Mouse (Mus musculus) spleen, adult 12 weeks (tissue): ENCODE results near the gene Trhr2.
"Not testable (repeated sequence)": the region's sequence is repeated elsewhere in the genome, so short reads cannot be mapped to it uniquely, and the experiment has no call there.

ENCODE experiments used
- DNase-seq: peaks from one replicate; pipeline ENCODE4 v3.0.0; 2022; ENCODE audit warnings: low spot score

Gene Trhr2

GRCm38 (mm10) chr8:122330446-122331133 is 30.0 kb downstream of the Trhr2 start:
- no peak for DNase-seq

- DNase-seq = no peak
Measured at GRCm38 (mm10) chr8:122329553-122330239, 30.9 kb downstream of the Trhr2 start.

GRCm38 (mm10) chr8:122329072-122329471 is 31.5 kb downstream of the Trhr2 start:
- no peak for DNase-seq

GRCm38 (mm10) chr8:122326114-122326542 is 34.4 kb downstream of the Trhr2 start:
- no peak for DNase-seq

GRCm38 (mm10) chr8:122325196-122325595 is 35.4 kb downstream of the Trhr2 start:
- DNase-seq = no peak

GRCm38 (mm10) chr8:122323951-122324402 is 36.6 kb downstream of the Trhr2 start:
- DNase-seq = not testable (repeated sequence)

GRCm38 (mm10) chr8:122322792-122323191 is 37.8 kb downstream of the Trhr2 start:
- DNase-seq = no peak

- no peak for DNase-seq
Measured at GRCm38 (mm10) chr8:122322126-122322525, 38.4 kb downstream of the Trhr2 start.

- DNase-seq = peak; percentile 86
Measured at GRCm38 (mm10) chr8:122321455-122321921, 39.1 kb downstream of the Trhr2 start.

GRCm38 (mm10) chr8:122320541-122320940 is 40.0 kb downstream of the Trhr2 start:
- no peak for DNase-seq

GRCm38 (mm10) chr8:122319708-122320075 is 40.9 kb downstream of the Trhr2 start:
- no peak for DNase-seq

GRCm38 (mm10) chr8:122319045-122319707 is 41.4 kb downstream of the Trhr2 start:
- DNase-seq = no peak

GRCm38 (mm10) chr8:122317918-122318475 is 42.5 kb downstream of the Trhr2 start:
- no peak for DNase-seq

GRCm38 (mm10) chr8:122316402-122316801 is 44.1 kb downstream of the Trhr2 start:
- no peak for DNase-seq

- no peak for DNase-seq
Measured at GRCm38 (mm10) chr8:122314899-122315496, 45.5 kb downstream of the Trhr2 start.

- DNase-seq = peak; percentile 58
Measured at GRCm38 (mm10) chr8:122313310-122313709, 47.2 kb downstream of the Trhr2 start.

- DNase-seq = no peak
Measured at GRCm38 (mm10) chr8:122312553-122312952, 48.0 kb downstream of the Trhr2 start.

GRCm38 (mm10) chr8:122311115-122311514 is 49.4 kb downstream of the Trhr2 start:
- DNase-seq = no peak

- peak; percentile 79 for DNase-seq
Measured at GRCm38 (mm10) chr8:122309272-122309671, 51.3 kb downstream of the Trhr2 start.

GRCm38 (mm10) chr8:122307836-122308235 is 52.7 kb downstream of the Trhr2 start:
- no peak for DNase-seq
